Mouse (Mus musculus): ENCODE results near the gene Borcs6.

DNA sequence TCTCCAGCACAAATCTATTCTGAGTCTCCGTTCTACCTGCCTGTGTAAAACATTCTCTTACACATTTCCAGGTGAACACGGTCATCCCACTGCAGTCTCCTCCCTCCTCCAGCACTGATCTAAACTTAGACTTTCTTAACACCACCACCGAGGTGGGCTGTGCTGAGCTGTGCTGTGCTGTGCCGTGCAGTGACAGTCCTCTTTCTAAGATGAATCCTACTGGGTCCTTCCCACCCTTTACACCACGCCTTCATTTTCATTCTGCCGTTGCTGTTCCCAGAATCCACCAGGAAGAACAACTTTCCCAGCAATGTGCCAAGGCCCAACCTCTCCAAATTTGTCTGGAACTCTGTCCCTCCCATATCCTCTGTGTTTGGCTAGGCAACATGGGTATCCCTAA is 26.9 kb downstream of the Borcs6 start:
- TF ChIP-seq CTCF (IDR thresholded peaks at IDR 0.05; ENCODE audit: extremely low read depth, insufficient read depth, insufficient read length, insufficient replicate concordance) (no peak), POLR2A (IDR thresholded peaks at IDR 0.05; ENCODE audit: low read depth, low read length) (no peak)

Measured in spleen, adult 2 months (tissue).